Mouse (Mus musculus) thymus, adult 2 months (tissue): Measurements from ENCODE around the gene Tnrc6c. TPM values are rescaled to one million over a fixed set of nuclear protein-coding genes. Genes with fewer than 3 reads are reported as not detected.
A peak's percentile ranks its signal among the peaks of the same experiment; 100 is the strongest.

Experiments used
- DNase-seq: peaks from one replicate; pipeline ENCODE4 v3.0.0; 2021
- H3K27ac ChIP-seq: fragments of 200-500 bp; 2 replicates; pipeline ENCODE4 v1.5.1; 2012; ENCODE audit warnings: low read length, control low read depth; ENCODE audit not compliant: control insufficient read depth, insufficient read depth
- H3K27me3 ChIP-seq: fragments of 200-500 bp; 2 replicates; pipeline ENCODE4 v1.6.1; 2012; ENCODE audit warnings: mild to moderate bottlenecking, low read length, moderate library complexity, mixed read lengths; ENCODE audit not compliant: control insufficient read depth, insufficient read depth
- H3K36me3 ChIP-seq: fragments of 200-500 bp; 2 replicates; pipeline ENCODE4 v1.6.1; 2012; ENCODE audit warnings: mild to moderate bottlenecking, low read length, moderate library complexity; ENCODE audit not compliant: control insufficient read depth, insufficient read depth
- H3K4me1 ChIP-seq: fragments of 200-500 bp; replicated peaks from 2 replicates; pipeline ENCODE4 v1.6.1; 2012; ENCODE audit warnings: low read length; ENCODE audit not compliant: control insufficient read depth, insufficient read depth
- H3K4me3 ChIP-seq: fragments of 200-500 bp; 2 replicates; pipeline ENCODE4 v1.5.1; 2012; ENCODE audit warnings: mild to moderate bottlenecking, low read length, control low read depth, moderate library complexity; ENCODE audit not compliant: control insufficient read depth, insufficient read depth
- CTCF ChIP-seq: fragments of 200-500 bp; IDR thresholded peaks from 2 replicates; pipeline ENCODE4 v1.5.1; 2012; ENCODE audit warnings: mild to moderate bottlenecking, control low read depth, low read length, moderate library complexity, borderline replicate concordance; ENCODE audit not compliant: control insufficient read depth, poor library complexity, insufficient read depth; ENCODE audit errors: extremely low read depth
- POLR2A ChIP-seq: fragments of 200-500 bp; IDR thresholded peaks from 2 replicates; pipeline ENCODE4 v1.6.1; 2012; ENCODE audit warnings: mild to moderate bottlenecking, low read length, control low read depth, moderate library complexity; ENCODE audit not compliant: control insufficient read depth, poor library complexity, insufficient read depth; ENCODE audit errors: extremely low read depth
- WGBS: fragments of 180-500 bp; shearing (Covaris S2); methylation state at CpG from one replicate; pipeline ENCODE4 v1.1.7; 2018; 5-methylcytosine and 5-hydroxymethylcytosine counted together
- polyA plus RNA-seq: library from polyadenylated mRNA; depleted of rRNA; stranded (reverse); fragments of >200 nt; gene quantifications from 2 replicates; pipeline ENCODE4 v1.2.3, GENCODE M21; 2012

The Tnrc6c gene
- polyA plus RNA-seq, 1 experiment: 75.0 TPM

- H3K36me3 ChIP-seq: peaks cover 13% of the 10 kb centered on the region
- WGBS: under 1% methylated on average over 38 of the region's 38 CpGs
- peak overlapping the region; percentile 99 for H3K4me3 ChIP-seq
- peak; percentile 58 for DNase-seq
- H3K4me1 ChIP-seq: peaks cover 51% of the 10 kb centered on the region
- no peak for TF ChIP-seq CTCF
- TF ChIP-seq POLR2A: 0 out of 2 replicates have a peak, but pooled peaks have one; percentile 29
- no peaks in the 10 kb centered on the region for H3K27me3 ChIP-seq
- peak overlapping the region; percentile 99 for H3K27ac ChIP-seq
These were observed 125.5 kb downstream of the Tnrc6c start for GRCm38 (mm10) chr11:117779434-117780198.

- peaks cover 56% of the 10 kb centered on the region for H3K4me1 ChIP-seq
These were observed 126.1 kb downstream of the Tnrc6c start for GRCm38 (mm10) chr11:117780199-117780515.

GRCm38 (mm10) chr11:117780582-117781111, 126.6 kb downstream of the Tnrc6c start:
- DNase-seq: peak; percentile 93
- WGBS: under 1% methylated on average over 19 of the region's 19 CpGs
- no peaks in the 10 kb centered on the region for H3K27me3 ChIP-seq
- peak overlapping the region; percentile 99 for H3K4me3 ChIP-seq
- H3K27ac ChIP-seq: peak overlapping the region; percentile 99
- TF ChIP-seq CTCF: 0 out of 2 replicates have a peak, but pooled peaks have one; percentile 34
- peak; percentile 68; the same call in 1 of the 2 replicates for TF ChIP-seq POLR2A
- peaks cover 58% of the 10 kb centered on the region for H3K4me1 ChIP-seq
- peaks cover 12% of the 10 kb centered on the region for H3K36me3 ChIP-seq

More at GRCm38 (mm10) chr11:117780199-117780515, 126.1 kb downstream of the Tnrc6c start:
- Histone ChIP-seq H3K27me3 (no peaks in the 10 kb centered on the region), H3K27ac (peak overlapping the region; percentile 99), H3K4me3 (peak overlapping the region; percentile 99), H3K36me3 (peaks cover 13% of the 10 kb centered on the region)
- 0% methylated on average over 17 of the region's 17 CpGs for WGBS
- no peak for DNase-seq
- TF ChIP-seq POLR2A (no peak), CTCF (no peak)

- TF ChIP-seq POLR2A (peak; percentile 53; the same call in 1 of the 2 replicates), CTCF (no peak)
- H3K27me3 ChIP-seq: no peaks in the 10 kb centered on the region
- WGBS: 1% methylated on average over 18 of the region's 18 CpGs
- peaks cover 12% of the 10 kb centered on the region for H3K36me3 ChIP-seq
- peak; percentile 84 for DNase-seq
- H3K4me3 ChIP-seq: peak overlapping the region; percentile 99
- H3K27ac ChIP-seq: peak overlapping the region; percentile 99
- peaks cover 52% of the 10 kb centered on the region for H3K4me1 ChIP-seq
These were observed 127.2 kb downstream of the Tnrc6c start for GRCm38 (mm10) chr11:117781199-117781821.

GRCm38 (mm10) chr11:117781993-117782704, 128.1 kb downstream of the Tnrc6c start, which contains the start of the genes Tmc8 and Tmc6:
Gene Tmc8 (plus strand): TSS chr11:117782076.
Gene Tmc6 (minus strand): TSS chr11:117782198.
- H3K27ac ChIP-seq: peak within 1 kb of the TSS; percentile 99
- peaks cover 44% of the 10 kb centered on the region for H3K4me1 ChIP-seq
- peaks cover 21% of the 10 kb centered on the region for H3K36me3 ChIP-seq
- no peaks in the 10 kb centered on the region for H3K27me3 ChIP-seq
- peak; percentile 92 for DNase-seq
- peak; percentile 99 for TF ChIP-seq POLR2A
- no peak for TF ChIP-seq CTCF
- WGBS: 2% methylated on average over 24 of the region's 24 CpGs
- H3K4me3 ChIP-seq: peak within 1 kb of the TSS; percentile 99

- Histone ChIP-seq H3K4me3 (peak overlapping the region; percentile 99), H3K4me1 (peaks cover 39% of the 10 kb centered on the region), H3K27ac (peak overlapping the region; percentile 96), H3K27me3 (no peaks in the 10 kb centered on the region), H3K36me3 (peaks cover 26% of the 10 kb centered on the region)
- TF ChIP-seq POLR2A (no peak), CTCF (no peak)
- DNase-seq: no peak
- whole genome bisulfite sequencing: 13% methylated on average over 9 of the region's 9 CpGs
These were observed 128.6 kb downstream of the Tnrc6c start for GRCm38 (mm10) chr11:117782705-117783034.
